Mouse (Mus musculus) thymus, postnatal 14 days (tissue): Measurements from ENCODE around the gene Fntb.
"Not testable (repeated sequence)": the region's sequence is repeated elsewhere in the genome, so short reads cannot be mapped to it uniquely, and the experiment has no call there.

Experiments
- DNase-seq: peaks from one replicate; pipeline ENCODE4 v3.0.0; 2021

Gene Fntb

GRCm38 (mm10) chr12:76765354-76765851 lies at the start of gene Fntb, which contains the start of gene Churc1:
Gene Fntb, plus strand, starts transcription at chr12:76765589.
Gene Churc1, plus strand, starts transcription at chr12:76765538.
- peak; percentile 97 for DNase-seq

DNA sequence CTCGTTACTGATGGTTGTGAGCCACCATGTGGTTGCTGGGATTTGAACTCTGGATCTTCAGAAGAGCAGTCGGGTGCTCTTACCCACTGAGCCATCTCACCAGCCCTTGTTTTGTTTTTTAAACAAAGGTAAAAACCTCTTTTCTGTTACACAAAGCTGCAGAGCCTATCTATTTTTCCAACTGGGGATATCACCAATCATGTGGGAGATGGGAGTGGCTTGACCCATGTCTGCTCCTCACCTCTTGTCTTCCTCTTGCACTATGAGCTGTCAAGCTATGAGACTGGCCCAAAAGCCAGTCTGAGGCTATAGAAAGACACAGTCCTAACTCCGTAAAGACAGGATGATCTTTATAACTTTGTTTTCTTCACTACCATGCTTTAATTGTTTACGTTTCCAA lies 47.0 kb upstream of the Fntb start:
- no peak for DNase-seq

- no peak for DNase-seq
Observed at GRCm38 (mm10) chr12:76720572-76720971, 44.8 kb upstream of the Fntb start.

DNA sequence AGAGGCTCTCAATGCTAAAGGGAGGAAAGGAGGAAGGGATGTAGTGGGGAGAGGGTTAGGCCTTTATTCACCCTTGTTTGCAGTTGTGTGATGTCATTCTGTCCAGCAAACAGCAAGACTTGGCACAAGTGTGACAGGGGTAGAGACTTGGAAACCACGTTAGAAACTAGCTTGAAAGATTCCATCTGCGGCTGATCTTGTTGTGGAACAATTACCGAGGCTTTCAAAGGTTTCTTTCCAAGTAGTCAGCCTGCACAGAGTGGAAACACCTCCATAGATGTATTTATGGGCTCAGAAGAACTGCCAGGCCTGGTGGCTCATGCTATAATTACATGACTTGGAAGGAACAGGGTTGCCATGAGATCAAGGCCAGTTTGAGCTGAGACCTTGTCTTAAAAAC lies 43.4 kb upstream of the Fntb start:
- no peak for DNase-seq

DNA sequence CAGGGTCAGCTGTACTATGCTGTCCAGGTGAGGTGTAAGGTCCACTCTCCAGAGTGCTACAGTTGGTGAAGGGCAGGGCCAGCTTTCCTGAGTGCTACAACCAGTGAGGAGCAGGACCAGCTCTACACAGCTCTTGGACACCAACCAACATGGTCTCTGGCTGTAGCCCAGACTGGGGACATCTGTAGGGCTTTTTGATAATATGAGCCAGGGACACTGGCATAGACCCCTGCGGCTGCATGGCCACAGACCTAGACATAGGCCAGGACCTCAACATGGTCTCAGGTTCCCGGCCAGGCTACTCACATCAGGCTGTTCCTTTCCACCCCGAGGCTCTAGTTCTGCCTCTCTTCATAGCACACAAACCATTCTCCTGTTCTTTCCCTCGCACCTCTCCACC lies 37.4 kb upstream of the Fntb start:
- no peak for DNase-seq

DNA sequence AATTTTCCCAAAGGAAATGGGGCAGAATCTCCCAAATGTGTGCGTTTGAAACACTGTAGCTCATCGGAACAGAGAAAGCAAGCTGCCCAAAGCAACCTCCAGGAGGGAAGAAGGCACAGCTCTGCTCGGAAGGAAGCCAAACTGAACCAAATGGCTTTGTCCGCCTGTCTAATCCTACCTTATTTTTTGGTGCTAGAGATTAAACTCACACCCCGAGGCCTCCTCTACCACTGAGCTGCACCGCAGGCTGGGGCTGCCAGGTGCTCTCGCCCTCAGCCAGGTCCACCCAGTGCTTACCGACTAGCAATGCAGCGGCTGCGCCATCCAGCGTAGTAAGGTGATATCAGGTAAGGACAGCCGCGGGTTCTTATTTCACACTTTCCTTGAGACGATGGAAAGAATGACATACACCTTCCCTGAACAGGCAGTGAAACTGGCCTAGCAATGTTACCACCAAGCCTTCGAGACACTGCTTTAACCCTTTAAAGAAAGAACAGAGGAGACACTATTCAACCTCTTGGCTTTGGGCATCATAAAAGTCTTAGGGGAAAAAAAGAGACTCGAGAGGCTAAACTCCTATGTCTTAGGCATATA lies 14.4 kb upstream of the Fntb start:
- no peak for DNase-seq

DNA sequence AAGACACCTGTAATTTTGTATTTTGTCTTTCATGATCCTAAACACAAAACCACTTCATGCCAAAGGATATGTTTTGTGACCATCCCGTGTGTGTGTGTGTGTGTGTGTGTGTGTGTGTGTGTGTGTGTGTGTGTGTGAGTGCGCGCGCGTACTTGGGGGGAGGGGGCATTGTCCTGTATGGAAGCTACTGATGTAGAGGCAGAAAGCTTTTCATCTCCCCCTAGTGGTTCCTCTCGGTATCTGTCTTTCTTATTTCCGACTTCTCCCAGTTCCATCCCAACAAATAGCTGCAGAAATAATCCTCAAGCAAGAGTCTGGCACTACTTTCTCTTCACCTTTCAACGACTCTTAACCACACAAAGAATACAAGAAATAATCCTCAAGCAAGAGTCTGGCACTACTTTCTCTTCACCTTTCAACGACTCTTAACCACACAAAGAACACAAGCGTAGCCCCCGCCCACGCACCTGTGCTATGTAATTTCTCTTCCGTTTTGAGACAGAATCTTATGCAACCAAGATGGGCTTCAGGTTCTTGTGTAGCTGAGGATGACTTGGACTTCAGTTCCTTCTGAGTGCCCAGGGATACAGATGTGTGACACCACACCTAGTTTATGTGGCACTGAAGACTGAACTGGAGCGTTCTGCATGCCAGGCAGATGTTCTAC lies 12.6 kb upstream of the Fntb start:
- DNase-seq: peak; percentile 74

- no peak for DNase-seq
Observed at GRCm38 (mm10) chr12:76765901-76766630, 677 bp downstream of the Fntb start.

- no peak for DNase-seq
Observed at GRCm38 (mm10) chr12:76770841-76771500, 5.6 kb downstream of the Fntb start.

DNA sequence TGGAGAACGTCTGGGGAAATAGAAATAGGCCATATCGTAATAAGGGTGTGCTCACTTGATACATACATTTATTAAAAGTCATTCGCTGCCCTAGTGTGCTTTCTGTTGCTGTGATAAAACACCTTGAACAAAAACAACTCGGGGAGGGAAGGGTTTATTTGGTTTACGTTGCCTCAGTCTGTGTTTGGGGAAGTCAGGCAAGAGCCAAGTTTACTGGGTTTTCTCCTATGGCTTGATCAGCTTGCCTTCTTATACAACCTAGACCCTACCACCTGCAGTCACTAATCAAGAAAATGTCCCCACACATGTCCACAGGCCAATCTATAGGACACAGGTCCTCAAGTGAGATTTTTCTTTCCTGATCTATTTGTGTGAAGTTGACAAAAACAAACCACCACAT lies 6.2 kb downstream of the Fntb start:
- no peak for DNase-seq

GRCm38 (mm10) chr12:76774652-76775051 lies 9.3 kb downstream of the Fntb start:
- no peak for DNase-seq

- DNase-seq: no peak
Observed at GRCm38 (mm10) chr12:76775132-76775531, 9.7 kb downstream of the Fntb start.

GRCm38 (mm10) chr12:76776898-76777297 lies 11.5 kb downstream of the Fntb start:
- DNase-seq: no peak

GRCm38 (mm10) chr12:76777845-76778244 lies 12.5 kb downstream of the Fntb start:
- DNase-seq: no peak

DNA sequence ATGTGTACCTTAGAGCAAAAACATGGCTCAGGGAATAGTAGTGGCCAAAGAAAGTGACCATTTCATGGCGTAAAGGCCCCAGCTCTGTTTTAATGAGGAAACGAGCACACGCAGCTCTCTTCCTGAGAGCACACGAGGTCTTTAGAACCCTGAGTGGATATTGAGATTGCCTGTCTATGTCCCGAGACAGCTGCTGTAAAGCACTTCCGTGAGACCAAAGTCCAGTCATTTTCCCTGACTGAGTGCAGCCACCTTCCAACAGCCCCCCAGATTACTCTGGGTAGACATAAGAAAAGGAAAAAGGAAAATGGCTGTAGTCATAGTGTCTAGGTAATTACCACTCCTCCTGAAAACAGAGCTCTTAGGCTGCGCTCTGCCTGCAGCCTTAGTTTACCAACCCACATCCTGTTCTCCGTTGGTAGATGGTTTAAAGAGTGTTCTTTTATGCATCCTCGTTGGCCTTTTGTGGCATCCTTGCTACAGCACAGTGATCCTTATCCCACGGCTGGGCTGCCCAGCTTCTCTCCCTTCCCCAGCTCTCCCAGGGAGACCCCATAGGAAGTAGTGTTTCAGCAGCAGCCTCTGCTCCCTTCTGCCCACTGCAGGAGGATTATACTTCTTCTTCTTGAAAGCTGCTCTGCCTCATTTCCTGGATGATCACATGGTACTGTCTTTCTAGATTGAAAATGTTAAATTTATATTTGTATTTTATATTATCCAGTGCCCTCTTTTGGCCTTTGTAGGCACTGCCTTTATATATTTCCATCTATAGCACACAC lies 13.1 kb downstream of the Fntb start:
- peak; percentile 25 for DNase-seq

DNA sequence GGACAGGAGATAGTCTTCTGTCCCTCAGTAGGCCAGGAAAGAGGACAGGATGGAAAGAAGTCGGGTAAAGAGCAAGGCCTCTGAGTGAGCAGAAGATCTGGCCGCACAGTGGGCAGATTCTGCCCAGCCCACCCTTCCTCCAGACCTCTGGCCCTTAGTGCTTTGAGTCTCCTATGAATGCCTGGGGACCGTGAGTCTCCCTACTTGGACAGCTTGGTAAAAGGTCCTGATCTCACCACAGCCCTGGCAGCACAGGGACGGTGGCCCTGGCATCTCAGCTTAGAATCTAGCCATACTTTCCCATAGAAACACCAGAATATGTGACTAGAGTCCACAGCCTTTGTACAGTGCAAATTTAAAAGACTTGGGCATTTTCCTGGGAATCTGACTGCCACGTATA lies 14.6 kb downstream of the Fntb start:
- no peak for DNase-seq

DNA sequence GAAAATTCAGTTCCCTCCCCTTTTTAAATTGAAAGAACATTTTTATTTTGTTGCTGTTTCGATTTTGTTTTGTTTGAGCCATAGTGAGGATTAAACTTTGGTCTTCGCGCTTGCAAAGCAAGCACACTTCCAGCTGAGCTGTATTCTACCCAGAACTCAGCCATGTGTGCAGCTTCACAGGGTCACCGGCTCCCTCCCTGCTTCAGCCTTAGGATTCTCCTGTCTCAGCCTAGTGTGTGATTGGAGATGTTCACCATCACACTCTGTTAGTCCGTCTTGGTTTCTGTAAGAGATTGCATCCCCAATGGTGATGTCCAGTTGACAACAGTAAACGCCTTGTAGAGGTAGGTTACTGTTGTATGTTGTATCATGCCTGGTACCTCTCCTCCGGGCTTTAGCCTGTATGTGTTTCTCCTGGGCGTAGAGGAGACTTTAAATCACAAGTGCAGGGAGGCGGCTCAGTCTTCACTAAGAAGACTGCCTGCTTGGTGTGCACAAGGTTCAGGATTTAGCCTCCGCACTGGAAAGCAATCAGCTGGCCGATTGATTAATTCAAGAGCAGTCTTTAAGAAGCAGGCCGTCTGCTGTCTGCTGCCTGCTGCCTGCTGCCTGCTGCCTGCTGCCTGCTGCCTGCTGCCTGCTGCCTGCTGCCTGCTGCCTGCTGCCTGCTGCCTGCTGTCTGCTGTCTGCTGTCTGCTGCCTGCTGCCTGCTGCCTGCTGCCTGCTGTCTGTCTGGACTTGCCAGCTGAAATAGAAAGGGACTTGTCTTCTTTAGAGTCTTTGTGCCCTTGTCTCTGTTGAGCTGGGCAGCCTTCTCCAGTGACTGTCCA lies 15.5 kb downstream of the Fntb start:
- no peak for DNase-seq

DNA sequence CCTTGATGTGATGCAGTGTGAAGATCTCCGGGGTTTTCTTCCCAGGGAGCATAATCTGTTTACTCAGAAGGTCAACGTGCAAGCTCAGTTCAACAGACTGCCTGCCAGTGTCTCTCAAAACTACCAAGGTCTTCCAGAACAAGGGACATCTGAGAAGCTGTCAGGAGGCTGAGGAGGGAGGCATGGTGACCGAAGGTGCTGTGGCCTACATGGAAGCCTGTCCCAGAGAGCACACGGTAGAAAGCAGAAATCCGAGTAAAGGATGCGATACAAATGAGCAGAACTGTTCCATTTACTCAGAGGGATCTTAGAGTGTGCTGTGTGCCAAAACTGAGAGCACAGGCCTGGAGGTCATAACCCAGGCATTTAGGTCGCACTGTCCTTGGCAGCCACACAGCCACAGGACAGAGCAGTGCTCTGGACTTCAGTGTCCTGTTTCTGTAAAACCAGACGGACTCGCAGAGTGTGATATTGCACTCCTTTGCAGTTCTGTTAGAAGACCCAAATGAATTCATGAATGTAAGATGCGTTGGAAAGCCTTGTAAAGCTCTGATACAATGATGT lies 18.7 kb downstream of the Fntb start:
- DNase-seq: no peak

GRCm38 (mm10) chr12:76790446-76791084 lies 25.2 kb downstream of the Fntb start:
- DNase-seq: no peak

DNA sequence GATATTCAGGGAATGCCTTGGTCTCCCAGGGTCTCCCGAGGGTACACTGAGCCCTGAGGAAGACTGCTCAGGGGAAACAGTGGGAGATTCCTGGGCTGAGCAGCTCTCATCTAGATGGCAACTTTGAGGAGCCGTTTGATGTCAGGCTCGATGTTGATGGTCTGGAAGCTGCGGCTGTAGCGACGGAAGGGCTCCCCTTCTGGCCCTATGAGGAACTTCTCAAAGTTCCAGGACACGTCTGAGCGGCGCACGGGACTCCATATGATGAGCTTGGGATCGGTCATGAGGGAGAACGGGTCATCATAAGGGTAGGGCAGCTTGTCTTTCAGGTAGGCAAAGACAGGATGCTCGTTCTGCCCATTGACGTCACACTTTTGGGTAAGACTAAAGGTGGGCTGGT lies 27.2 kb downstream of the Fntb start:
- not testable (repeated sequence) for DNase-seq

- DNase-seq: no peak
Observed at GRCm38 (mm10) chr12:76795350-76795749, 30.0 kb downstream of the Fntb start, which contains the start of gene Gpx2. Gene Gpx2, minus strand, starts transcription at chr12:76795554.
